Mouse (Mus musculus): ENCODE results near the gene Map3k1. TPM values are rescaled to one million over a fixed set of nuclear protein-coding genes. Genes with fewer than 3 reads are reported as not detected.

Map3k1 gene
- polyA plus RNA-seq, 1 experiment from 2014 or later: 16.1 TPM

Other genes with a start within 250 kb of the Map3k1 start
- not detected in 2 replicates for gene Gm10198, start 216.2 kb downstream of the Map3k1 start, polyA plus RNA-seq (2016; fragmentation: Nextera tagmentation; extraction: Ambion mirVana)
- gene Mier3, start 128.0 kb downstream of the Map3k1 start, polyA plus RNA-seq (2016; fragmentation: Nextera tagmentation; extraction: Ambion mirVana): 22.1 and 22.2 TPM in 2 replicates